Comparison of ENCODE assay signal across 37 mouse cellular contexts in the genomic region with DNA sequence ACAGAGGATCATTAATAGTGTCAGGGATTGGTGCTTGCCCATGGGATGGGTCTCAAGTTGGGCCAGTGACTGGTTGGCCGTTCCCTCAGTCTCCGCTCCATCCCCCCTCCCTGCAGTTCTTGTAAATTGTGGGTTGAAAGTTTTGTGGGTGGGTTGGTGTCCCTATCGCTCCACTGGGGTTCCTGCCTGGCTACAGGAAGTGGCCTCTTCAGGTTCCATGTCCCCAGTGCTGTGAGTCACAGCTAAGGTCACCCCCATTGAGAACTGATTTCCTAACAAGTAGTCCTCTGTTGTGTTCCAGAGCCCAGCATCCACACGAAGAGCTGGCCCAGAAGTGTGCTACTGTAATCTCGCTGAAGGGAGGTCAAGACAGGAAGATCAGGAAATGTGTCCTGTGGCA. TPM values are rescaled to one million over a fixed set of nuclear protein-coding genes. Genes with fewer than 3 reads are reported as not detected.
"Had no signal": no experiment of that assay in that cellular context is flagged by ENCODE, and none has a peak within 500 bp of the region (broad histone marks: within the 10 kb centered on the region; RNA-seq: fewer than 3 reads in every experiment).

No protein-coding gene starts in this region.

- H3K27ac ChIP-seq: heart, embryonic 10.5 days; heart, embryonic 13.5 days; heart, embryonic 15.5 days; hindbrain, embryonic 10.5 days; hindbrain, embryonic 12.5 days; hindbrain, embryonic 13.5 days; hindbrain, embryonic 14.5 days; hindbrain, embryonic 15.5 days; hindbrain, postnatal 0 days; intestine, embryonic 15.5 days; kidney, embryonic 15.5 days; kidney, postnatal 0 days; layer of hippocampus, adult 2 months; left cerebral cortex, adult 2 months had no signal

- ATAC-seq: hindbrain, embryonic 16.5 days; hindbrain, postnatal 0 days; inflammation-experienced regulatory T-cells, adult 6 months; intestine, embryonic 15.5 days; intestine, postnatal 0 days had no signal

- DNase-seq: heart, postnatal 10 days; heart, postnatal 36 days; heart, postnatal 4 days; kidney, adult 11 months; kidney, adult 18-20 months; kidney, adult 2 months; kidney, adult 8-10 months; kidney, adult 9 months; kidney, postnatal 10 days; kidney, postnatal 14 days; kidney, postnatal 25 days; kidney, postnatal 36 days; kidney, postnatal 4 days; layer of hippocampus, adult 9-11 months; layer of hippocampus, postnatal 36 days had no signal

- H3K27me3 ChIP-seq: heart, embryonic 12.5 days; heart, embryonic 13.5 days; heart, embryonic 15.5 days; hindbrain, embryonic 12.5 days; hindbrain, embryonic 13.5 days; hindbrain, embryonic 15.5 days; intestine, embryonic 15.5 days; kidney, embryonic 15.5 days had no signal

- H3K4me1 ChIP-seq: heart, embryonic 10.5 days; heart, embryonic 13.5 days; hindbrain, embryonic 15.5 days; kidney, embryonic 15.5 days had no signal

- H3K4me3 ChIP-seq: heart, embryonic 10.5 days; heart, embryonic 12.5 days; heart, embryonic 13.5 days; heart, embryonic 15.5 days; hindbrain, embryonic 10.5 days; hindbrain, embryonic 12.5 days; hindbrain, embryonic 13.5 days; hindbrain, embryonic 15.5 days; intestine, embryonic 15.5 days; kidney, embryonic 15.5 days; layer of hippocampus, adult 2 months; left cerebral cortex, adult 2 months had no signal

- H3K9ac ChIP-seq: heart, embryonic 12.5 days; heart, embryonic 13.5 days; heart, embryonic 15.5 days; hindbrain, embryonic 12.5 days; hindbrain, embryonic 13.5 days; hindbrain, embryonic 14.5 days; hindbrain, embryonic 15.5 days; intestine, embryonic 15.5 days; kidney, embryonic 15.5 days had no signal

- H3K4me2 ChIP-seq: heart, embryonic 11.5 days; heart, embryonic 12.5 days; heart, embryonic 13.5 days; heart, embryonic 15.5 days; hindbrain, embryonic 12.5 days; hindbrain, embryonic 13.5 days; hindbrain, embryonic 14.5 days; hindbrain, embryonic 15.5 days; intestine, embryonic 15.5 days; kidney, embryonic 15.5 days had no signal

- H3K9me3 ChIP-seq: heart, embryonic 10.5 days; heart, embryonic 12.5 days; heart, embryonic 13.5 days; heart, embryonic 15.5 days; hindbrain, embryonic 10.5 days; hindbrain, embryonic 12.5 days; hindbrain, embryonic 13.5 days; hindbrain, embryonic 15.5 days; intestine, embryonic 15.5 days; kidney, embryonic 15.5 days had no signal

RNA-seq across cellular contexts. Expression of gene Tent5b, which starts 53.8 kb away (rescaled TPM):
- total RNA-seq: hematopoietic stem cell, adult 5-6 weeks; layer of hippocampus, adult 18-20 months; layer of hippocampus, adult 2 months; layer of hippocampus, postnatal 25 days; layer of hippocampus, postnatal 36 days; left cerebral cortex, adult 2 months had no signal
- polyA plus RNA-seq: inflammation-experienced regulatory T-cells, adult 6 months had no signal
